Mouse (Mus musculus) neural tube, embryonic 15.5 days (tissue): ENCODE measurements around the gene Irak4. TPM values are rescaled to one million over a fixed set of nuclear protein-coding genes. Genes with fewer than 3 reads are reported as not detected.

Source experiments
- polyA plus RNA-seq: library from polyadenylated mRNA; unstranded; fragments of >200 nt; fragmentation: Nextera tagmentation; extraction: Ambion mirVana; gene quantifications from 2 replicates; pipeline ENCODE4 v1.2.1, GENCODE M21; 2015

The Irak4 gene
- polyA plus RNA-seq, 1 experiment from 2014 or later: 2.0 TPM

Other genes starting within 250 kb of the Irak4 start
- gene Adamts20, start 78.2 kb upstream of the Irak4 start, polyA plus RNA-seq: 4.1 and 5.5 TPM in 2 replicates
- 5.1 and 7.6 TPM in 2 replicates for gene Pus7l, start 96 bp upstream of the Irak4 start, polyA plus RNA-seq
- gene Twf1, start 46.2 kb downstream of the Irak4 start, polyA plus RNA-seq: 66.3 and 73.4 TPM in 2 replicates
- gene Tmem117, start 85.6 kb downstream of the Irak4 start, polyA plus RNA-seq: 19.3 and 22.1 TPM in 2 replicates